Mouse (Mus musculus) heart, adult 11 months (tissue): Measurements from ENCODE around the gene Mrc2.

Experiments used
- DNase-seq: peaks from one replicate; pipeline ENCODE4 v3.0.0; 2022

Gene Mrc2

GRCm38 (mm10) chr11:105292124-105293071 lies at the start of gene Mrc2:
Mrc2 (plus strand) TSS chr11:105292643.
- peak; percentile 99 for DNase-seq

GRCm38 (mm10) chr11:105246369-105246768 lies 46.1 kb upstream of the Mrc2 start:
- no peak for DNase-seq

- no peak for DNase-seq
These were observed 45.7 kb upstream of the Mrc2 start for GRCm38 (mm10) chr11:105246785-105247184.

GRCm38 (mm10) chr11:105247321-105247720 lies 45.1 kb upstream of the Mrc2 start:
- no peak for DNase-seq

GRCm38 (mm10) chr11:105259733-105260132 lies 32.7 kb upstream of the Mrc2 start:
- DNase-seq: peak; percentile 89

GRCm38 (mm10) chr11:105261116-105261515 lies 31.3 kb upstream of the Mrc2 start:
- no peak for DNase-seq

- DNase-seq: peak; percentile 42
These were observed 30.7 kb upstream of the Mrc2 start for GRCm38 (mm10) chr11:105261601-105262351.

GRCm38 (mm10) chr11:105264506-105264905 lies 27.9 kb upstream of the Mrc2 start:
- DNase-seq: peak; percentile 73

GRCm38 (mm10) chr11:105264988-105265387 lies 27.5 kb upstream of the Mrc2 start:
- DNase-seq: peak; percentile 70

- DNase-seq: peak; percentile 76
These were observed 22.3 kb upstream of the Mrc2 start for GRCm38 (mm10) chr11:105270155-105270554.

- peak; percentile 64 for DNase-seq
These were observed 12.0 kb upstream of the Mrc2 start for GRCm38 (mm10) chr11:105280456-105280855.

- DNase-seq: peak; percentile 91
These were observed 11.2 kb upstream of the Mrc2 start for GRCm38 (mm10) chr11:105281291-105281690.

GRCm38 (mm10) chr11:105281763-105282459 lies 10.5 kb upstream of the Mrc2 start:
- DNase-seq: peak; percentile 75

- peak; percentile 98 for DNase-seq
These were observed 10.0 kb upstream of the Mrc2 start for GRCm38 (mm10) chr11:105282460-105282859.

- DNase-seq: no peak
These were observed 9.4 kb upstream of the Mrc2 start for GRCm38 (mm10) chr11:105283016-105283415.

- peak; percentile 91 for DNase-seq
These were observed 6.7 kb upstream of the Mrc2 start for GRCm38 (mm10) chr11:105285720-105286119.

- DNase-seq: peak; percentile 91
These were observed 3.0 kb upstream of the Mrc2 start for GRCm38 (mm10) chr11:105289403-105289802.

- DNase-seq: peak; percentile 97
These were observed 741 bp upstream of the Mrc2 start for GRCm38 (mm10) chr11:105291681-105292123.

- peak; percentile 98 for DNase-seq
These were observed 698 bp downstream of the Mrc2 start for GRCm38 (mm10) chr11:105293101-105293581.

- peak; percentile 96 for DNase-seq
These were observed 1.6 kb downstream of the Mrc2 start for GRCm38 (mm10) chr11:105293901-105294494.

GRCm38 (mm10) chr11:105296084-105296483 lies 3.6 kb downstream of the Mrc2 start:
- no peak for DNase-seq

GRCm38 (mm10) chr11:105310197-105310596 lies 17.8 kb downstream of the Mrc2 start:
- peak; percentile 79 for DNase-seq
